Mouse (Mus musculus) myocyte (in vitro differentiated cells): Measurements from ENCODE around the gene Slc35e2.

Experiments used
- CEBPB ChIP-seq: IDR thresholded peaks from 2 replicates; pipeline ENCODE4 v1.6.1; 2011; ENCODE audit warnings: mild to moderate bottlenecking, moderate library complexity; ENCODE audit not compliant: poor library complexity, insufficient read depth, severe bottlenecking
- E2F4 ChIP-seq: IDR thresholded peaks from one replicate; pipeline ENCODE4 v1.6.1; 2011; ENCODE audit warnings: mild to moderate bottlenecking, control low read depth, moderate library complexity; ENCODE audit not compliant: insufficient read depth
- MAX ChIP-seq: IDR thresholded peaks from one replicate; pipeline ENCODE4 v1.6.1; 2011; ENCODE audit warnings: low read depth, mild to moderate bottlenecking, control low read depth
- MYOD1 ChIP-seq, 3 experiments: IDR thresholded peaks; one replicate each; pipeline ENCODE4 v1.6.1; 2011; ENCODE audit warnings: control low read depth in 2 of 3, low read depth in 2 of 3, mild to moderate bottlenecking in 2 of 3, moderate library complexity in 1 of 3; ENCODE audit not compliant: insufficient read length in 2 of 3, control insufficient read depth in 1 of 3
- MYOG ChIP-seq, 3 experiments: IDR thresholded peaks; one replicate each; pipeline ENCODE4 v1.6.1; 2011; ENCODE audit warnings: control low read depth in 2 of 3, low read depth in 2 of 3, mild to moderate bottlenecking in 2 of 3; ENCODE audit not compliant: insufficient read length in 2 of 3, control insufficient read depth in 1 of 3, insufficient read depth in 1 of 3
- POLR2A ChIP-seq: IDR thresholded peaks from one replicate; pipeline ENCODE4 v1.6.1; 2011; ENCODE audit warnings: low read depth, mild to moderate bottlenecking, control low read depth, moderate library complexity; ENCODE audit not compliant: insufficient read length
- POLR2AphosphoS2 ChIP-seq: IDR thresholded peaks from one replicate; pipeline ENCODE4 v1.6.1; 2011; ENCODE audit warnings: low read depth, control low read depth; ENCODE audit not compliant: insufficient read length
- SRF ChIP-seq: IDR thresholded peaks from one replicate; pipeline ENCODE4 v1.6.1; 2011; ENCODE audit warnings: low read depth; ENCODE audit not compliant: control insufficient read depth, insufficient read length
- TCF12 ChIP-seq: IDR thresholded peaks from one replicate; pipeline ENCODE4 v1.6.1; 2011; ENCODE audit warnings: mild to moderate bottlenecking, control low read depth; ENCODE audit not compliant: poor library complexity, insufficient read depth, severe bottlenecking
- TCF3 ChIP-seq: IDR thresholded peaks from one replicate; pipeline ENCODE4 v1.6.1; 2011; ENCODE audit warnings: low read depth, control low read depth; ENCODE audit not compliant: insufficient read length
- USF1 ChIP-seq: IDR thresholded peaks from one replicate; pipeline ENCODE4 v1.6.1; 2011; ENCODE audit warnings: low read depth, mild to moderate bottlenecking, control low read depth, moderate library complexity

GRCm38 (mm10) chr4:155606825-155607224 is 5.6 kb downstream of the Slc35e2 start:
- TF ChIP-seq SRF (no peak), USF1 (no peak), POLR2AphosphoS2 (no peak), MYOG (IDR thresholded peaks at IDR 0.05; ENCODE audit: control insufficient read depth in 1 of 3, insufficient read depth in 1 of 3, insufficient read length in 2 of 3, low read depth in 2 of 3) (no peak), TCF12 (no peak), POLR2A (no peak), E2F4 (no peak), MYOD1 (IDR thresholded peaks at IDR 0.05; ENCODE audit: control insufficient read depth in 1 of 3, insufficient read length in 2 of 3, low read depth in 2 of 3) (no peak), TCF3 (no peak), MAX (no peak), CEBPB (no peak)
